Mouse (Mus musculus): ENCODE data around the gene Hist1h2af. TPM values are rescaled to one million over a fixed set of nuclear protein-coding genes. Genes with fewer than 3 reads are reported as not detected.

Gene Hist1h2af
- not detected for polyA plus RNA-seq (2017; shearing (Covaris generic))

GRCm38 (mm10) chr13:23533560-23534367 is at the start of gene Hist1h2af:
Hist1h2af (plus strand) TSS chr13:23533906.

GRCm38 (mm10) chr13:23488400-23489322 is 45.0 kb upstream of the Hist1h2af start, which contains the start of gene Btn2a2:
Btn2a2 (minus strand) TSS chr13:23488857.

GRCm38 (mm10) chr13:23530901-23531875 is 2.5 kb upstream of the Hist1h2af start, which contains the start of gene Hist1h4h:
Hist1h4h (plus strand) TSS chr13:23531050.

GRCm38 (mm10) chr13:23535137-23536075 is 1.7 kb downstream of the Hist1h2af start, which contains the start of gene Hist1h3g:
Hist1h3g (plus strand) TSS chr13:23535422.

GRCm38 (mm10) chr13:23542999-23543607 is 9.4 kb downstream of the Hist1h2af start, which contains the start of gene Hist1h2bh:
Hist1h2bh (minus strand) TSS chr13:23543392.

DNA sequence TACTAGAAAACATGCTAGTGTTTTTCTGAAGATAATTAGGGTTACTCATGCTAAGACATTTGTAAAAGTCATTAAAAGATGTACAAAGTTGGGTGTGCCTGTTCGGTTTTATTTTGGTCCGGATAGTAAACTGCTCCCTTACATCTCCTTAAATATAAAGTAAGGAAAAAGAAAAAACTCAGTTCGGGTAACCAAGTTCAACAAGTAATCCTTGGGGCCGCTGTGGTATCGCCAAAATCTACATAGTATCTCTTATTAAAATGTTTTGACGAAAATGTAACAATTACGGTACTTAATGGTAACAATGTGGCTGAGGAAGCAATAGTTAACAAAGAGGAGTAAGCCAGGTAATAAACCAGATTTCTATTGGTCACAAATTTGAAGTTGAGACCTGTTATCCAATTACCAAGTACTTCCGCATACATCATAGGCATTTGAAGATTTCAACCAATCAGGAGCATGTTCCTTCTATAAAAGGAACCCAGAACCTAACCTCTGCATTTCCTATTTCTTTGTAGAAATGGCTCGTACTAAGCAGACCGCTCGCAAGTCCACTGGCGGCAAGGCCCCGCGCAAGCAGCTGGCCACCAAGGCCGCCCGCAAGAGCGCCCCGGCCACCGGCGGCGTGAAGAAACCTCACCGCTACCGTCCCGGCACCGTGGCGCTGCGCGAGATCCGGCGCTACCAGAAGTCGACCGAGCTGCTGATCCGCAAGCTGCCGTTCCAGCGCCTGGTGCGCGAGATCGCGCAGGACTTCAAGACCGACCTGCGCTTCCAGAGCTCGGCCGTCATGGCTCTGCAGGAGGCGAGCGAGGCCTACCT is 10.5 kb downstream of the Hist1h2af start, which contains the start of gene Hist1h3f:
Gene Hist1h3f, plus strand, starts transcription at position 88 of the 822 bp plus-strand sequence.

GRCm38 (mm10) chr13:23551146-23551834 is 17.6 kb downstream of the Hist1h2af start, which contains the start of gene Hist1h4f:
Hist1h4f (minus strand) TSS chr13:23551648.

DNA sequence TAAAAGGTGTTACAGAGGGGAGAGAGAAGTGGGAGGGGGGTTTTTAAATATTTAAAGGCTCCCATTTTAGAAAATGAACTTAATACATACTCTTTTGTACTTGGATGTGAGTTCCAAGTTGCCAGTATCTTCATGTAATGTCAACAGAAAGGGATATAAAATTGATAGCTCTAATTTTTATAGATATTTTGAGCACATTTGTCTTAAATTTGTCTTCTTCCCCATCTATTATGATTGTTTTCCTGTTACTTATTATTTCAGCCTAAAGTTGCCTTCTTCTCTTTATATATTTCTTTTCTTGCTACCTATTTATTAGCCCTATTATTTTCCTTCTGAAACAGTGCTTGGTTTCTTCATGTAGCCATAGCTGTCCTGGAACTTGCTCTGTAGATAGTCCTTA is 19.3 kb downstream of the Hist1h2af start, which contains the start of gene Hist1h1d:
Gene Hist1h1d, plus strand, starts transcription at position 301 of the 400 bp plus-strand sequence.

GRCm38 (mm10) chr13:23561883-23562659 is 28.4 kb downstream of the Hist1h2af start, which contains the start of gene Hist1h3e:
Hist1h3e (minus strand) TSS chr13:23562369.

GRCm38 (mm10) chr13:23571022-23571503 is 37.4 kb downstream of the Hist1h2af start, which contains the start of the genes Hist1h2ae and Hist1h2bg:
Hist1h2ae (minus strand) TSS chr13:23571220.
Hist1h2bg (plus strand) TSS chr13:23571396.

DNA sequence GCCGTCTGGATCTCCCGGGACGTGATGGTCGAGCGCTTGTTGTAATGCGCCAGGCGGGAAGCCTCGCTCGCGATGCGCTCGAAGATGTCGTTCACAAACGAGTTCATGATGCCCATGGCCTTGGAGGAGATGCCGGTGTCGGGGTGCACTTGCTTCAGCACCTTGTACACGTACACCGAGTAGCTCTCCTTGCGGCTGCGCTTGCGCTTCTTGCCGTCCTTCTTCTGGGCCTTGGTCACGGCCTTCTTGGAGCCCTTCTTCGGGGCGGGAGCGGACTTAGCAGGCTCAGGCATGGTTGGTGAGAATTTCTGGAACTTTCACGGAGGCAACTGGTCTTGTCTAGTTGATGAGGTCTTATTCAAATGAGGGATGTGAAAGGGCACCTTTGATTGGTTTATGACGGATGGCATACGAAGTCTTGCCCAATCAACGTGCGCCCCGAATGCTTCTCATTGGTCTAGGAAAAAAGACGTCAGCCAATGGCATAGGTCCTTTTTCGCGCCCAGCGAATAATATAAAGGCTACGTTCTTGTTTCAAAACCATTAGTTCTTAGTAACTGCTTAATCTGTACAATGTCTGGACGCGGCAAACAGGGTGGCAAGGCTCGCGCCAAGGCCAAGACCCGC is 40.3 kb downstream of the Hist1h2af start, which contains the start of the genes Hist1h2bf and Hist1h2ad:
Gene Hist1h2bf, minus strand, starts transcription at position 299 of the 627 bp plus-strand sequence.
Gene Hist1h2ad, plus strand, starts transcription at position 484 of the 627 bp plus-strand sequence.

GRCm38 (mm10) chr13:23575271-23575851 is 41.7 kb downstream of the Hist1h2af start, which contains the start of gene Hist1h3d:
Hist1h3d (plus strand) TSS chr13:23575763.

DNA sequence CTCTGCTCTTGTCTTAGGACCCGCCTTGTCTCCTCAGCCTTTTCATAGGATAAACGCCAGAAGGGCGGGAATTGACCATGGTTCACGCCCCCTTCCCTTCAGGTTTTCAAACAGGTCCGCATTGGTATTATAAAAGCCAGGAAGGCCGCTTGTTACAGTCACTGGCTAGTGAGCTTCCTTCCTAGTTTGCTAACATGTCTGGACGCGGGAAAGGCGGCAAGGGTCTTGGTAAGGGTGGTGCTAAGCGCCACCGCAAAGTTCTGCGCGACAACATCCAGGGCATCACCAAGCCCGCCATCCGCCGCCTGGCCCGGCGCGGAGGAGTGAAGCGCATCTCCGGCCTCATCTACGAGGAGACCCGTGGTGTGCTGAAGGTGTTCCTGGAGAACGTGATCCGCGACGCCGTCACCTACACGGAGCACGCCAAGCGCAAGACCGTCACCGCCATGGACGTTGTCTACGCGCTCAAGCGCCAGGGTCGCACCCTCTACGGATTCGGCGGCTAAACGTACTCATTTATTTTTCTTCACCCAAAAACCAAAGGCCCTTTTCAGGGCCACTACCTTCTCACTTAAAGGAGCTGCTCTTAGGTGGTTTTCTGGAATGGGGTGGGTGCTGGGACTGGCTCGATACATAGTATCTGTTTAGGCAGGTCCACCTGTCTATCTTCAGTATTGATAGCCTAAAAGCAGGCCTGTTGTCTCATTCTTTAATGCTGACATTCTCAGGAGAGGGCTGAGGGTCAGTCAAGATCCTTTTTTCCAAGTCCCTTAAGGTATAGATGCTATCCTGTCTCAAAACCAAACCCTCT is 47.9 kb downstream of the Hist1h2af start, which contains the start of gene Hist1h4d:
Gene Hist1h4d, plus strand, starts transcription at position 191 of the 811 bp plus-strand sequence.

Data from CD4-positive, CD25-positive, alpha-beta regulatory T cell (primary cell).